Mouse (Mus musculus) monocyte, adult 5-6 weeks (primary cell): ENCODE measurements around the gene 1700020D05Rik. TPM values are rescaled to one million over a fixed set of nuclear protein-coding genes. Genes with fewer than 3 reads are reported as not detected.

Experiments used
- ATAC-seq: fragments of 153-309, 156-312 bp; replicated peaks from 2 replicates; pipeline ENCODE4 v1.8.0; 2017; ENCODE audit warnings: mild to moderate bottlenecking; ENCODE audit not compliant: low TSS enrichment, insufficient number of reproducible peaks, severe bottlenecking, poor library complexity, low FRiP score
- total RNA-seq: library from RNA; stranded (forward); fragments of 200-1000, 200-491, 200-594 nt; gene quantifications from 3 replicates; pipeline ENCODE4 v1.2.3, GENCODE M21; 2017

1700020D05Rik gene
- 0.29 TPM in 1 of 3 replicates, not detected in the others for total RNA-seq

DNA sequence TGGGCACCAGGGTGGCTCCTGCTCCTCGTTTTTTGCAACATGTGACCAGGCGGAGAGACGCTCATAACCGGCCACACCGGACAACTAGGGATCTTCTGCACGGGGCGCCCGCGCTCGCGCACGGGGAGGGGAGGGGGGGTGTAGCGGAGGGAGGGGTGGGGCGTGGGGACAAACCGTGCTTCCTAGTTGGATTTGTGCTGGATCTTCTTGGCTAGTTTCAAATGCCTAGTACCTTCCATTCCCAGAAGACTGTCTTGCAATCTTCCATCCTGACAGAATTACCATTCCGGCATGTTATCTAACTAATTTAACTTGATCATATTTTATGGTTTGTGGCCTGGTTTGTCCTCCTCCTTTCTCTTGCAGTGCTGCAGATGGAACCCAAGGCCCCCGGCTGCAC is at the start of gene 1700020D05Rik:
1700020D05Rik (minus strand) TSS at position 101 of the 400 bp plus-strand sequence.
- no peak for ATAC-seq

DNA sequence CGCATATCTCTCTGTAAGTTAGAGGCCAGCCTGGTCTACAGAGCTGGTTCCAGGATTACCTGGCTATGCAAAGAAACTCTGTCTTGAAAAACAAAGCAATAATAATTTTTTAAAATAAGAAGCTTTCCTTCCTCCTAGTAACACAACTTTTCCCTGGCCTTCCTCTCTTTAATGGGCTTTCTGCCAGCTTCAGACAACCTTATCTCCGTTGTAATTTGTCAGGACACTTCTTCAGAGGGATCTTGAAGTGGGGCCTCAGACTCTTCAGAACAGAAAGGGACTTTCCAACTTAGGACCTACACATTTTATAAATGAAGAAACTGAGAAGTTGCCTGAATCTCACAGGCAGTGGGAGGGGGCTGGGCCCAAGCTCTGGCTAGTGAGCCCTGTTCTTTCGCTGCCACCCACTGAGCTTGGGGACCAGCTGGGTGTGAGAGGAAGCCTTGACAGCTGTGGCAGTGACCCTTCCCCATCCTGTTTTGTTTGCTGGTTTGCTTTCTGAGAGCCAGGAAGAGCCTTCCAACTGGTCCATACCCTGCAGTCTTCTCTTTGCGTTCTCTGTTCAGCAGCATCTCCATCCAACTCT is 44.0 kb upstream of the 1700020D05Rik start:
- ATAC-seq = no peak

DNA sequence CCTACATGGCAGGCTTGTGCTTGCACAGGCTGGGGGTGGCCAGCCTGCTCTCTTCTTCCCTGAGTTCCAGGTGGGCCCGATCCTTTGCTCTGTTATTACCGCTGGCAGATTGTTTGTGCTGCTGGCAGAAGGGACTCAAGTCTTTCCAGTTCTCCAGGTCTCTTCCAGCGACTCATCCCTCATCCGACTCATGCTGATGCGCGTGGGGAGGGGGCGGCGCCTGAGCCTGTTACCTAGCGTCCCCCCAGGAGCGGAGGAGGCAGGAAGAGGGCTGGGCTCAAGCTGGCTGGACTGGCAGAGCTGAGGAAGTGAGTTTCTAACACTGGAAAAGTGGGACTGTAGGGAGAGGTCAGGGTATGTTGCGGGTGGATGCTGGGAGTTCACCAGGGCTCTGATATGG is 40.4 kb upstream of the 1700020D05Rik start:
- ATAC-seq = no peak

DNA sequence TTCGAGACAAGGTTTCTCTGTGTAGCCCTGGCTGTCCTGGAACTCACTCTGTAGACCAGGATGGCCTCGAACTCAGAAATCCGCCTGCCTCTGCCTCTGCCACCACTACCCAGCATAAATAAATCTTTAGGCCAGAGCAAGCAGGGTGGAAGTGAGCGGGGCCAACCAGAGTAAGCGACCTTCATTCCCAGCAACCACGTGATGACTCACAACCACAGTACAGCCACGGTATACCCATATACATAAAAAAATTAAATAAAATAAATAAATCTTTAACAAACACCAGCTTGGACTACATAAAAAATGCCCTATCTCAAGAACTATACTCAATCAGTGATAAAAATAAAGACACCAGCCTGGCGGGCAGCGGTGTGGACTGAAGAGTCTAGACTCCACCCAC is 39.8 kb upstream of the 1700020D05Rik start:
- no peak for ATAC-seq

DNA sequence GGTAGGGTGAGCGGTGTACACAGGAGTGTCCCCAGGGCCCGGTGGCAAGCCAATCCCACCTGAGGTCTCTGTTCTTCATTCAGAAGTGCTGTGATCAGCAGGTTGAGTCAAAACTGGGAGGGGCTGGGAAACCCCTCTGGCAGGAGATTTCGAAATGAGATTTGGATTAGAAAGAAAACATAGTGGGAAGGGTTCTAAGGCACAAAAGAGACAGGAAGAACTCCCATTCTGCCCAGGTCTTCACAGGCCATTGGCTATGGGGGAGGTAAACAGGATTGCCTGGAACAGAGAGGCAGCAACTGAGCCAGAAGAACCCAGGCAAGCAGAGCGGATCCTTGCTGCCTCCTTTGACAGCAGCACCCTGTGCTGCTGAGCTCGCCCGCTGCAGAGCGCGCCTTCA is 35.2 kb upstream of the 1700020D05Rik start:
- ATAC-seq = no peak

DNA sequence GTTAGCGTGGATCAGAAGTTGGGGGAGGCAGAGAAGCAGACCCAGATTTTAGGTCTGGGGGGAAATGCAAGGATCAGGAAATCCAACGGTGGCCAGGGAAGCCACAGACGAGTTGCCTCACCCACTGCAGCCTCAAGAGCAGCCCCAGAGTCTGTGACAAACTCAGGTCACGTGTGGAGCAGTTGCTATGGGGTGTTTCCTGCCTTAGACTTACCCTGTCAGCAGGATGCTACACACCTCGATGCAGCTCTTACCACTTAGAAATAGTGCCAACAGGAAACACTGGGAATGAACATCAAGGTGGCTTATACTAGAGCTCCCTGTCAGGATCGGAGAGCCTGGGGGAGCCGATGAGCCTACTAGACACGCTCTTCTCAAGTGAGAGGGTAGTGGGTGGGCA is 28.9 kb upstream of the 1700020D05Rik start:
- ATAC-seq = no peak

DNA sequence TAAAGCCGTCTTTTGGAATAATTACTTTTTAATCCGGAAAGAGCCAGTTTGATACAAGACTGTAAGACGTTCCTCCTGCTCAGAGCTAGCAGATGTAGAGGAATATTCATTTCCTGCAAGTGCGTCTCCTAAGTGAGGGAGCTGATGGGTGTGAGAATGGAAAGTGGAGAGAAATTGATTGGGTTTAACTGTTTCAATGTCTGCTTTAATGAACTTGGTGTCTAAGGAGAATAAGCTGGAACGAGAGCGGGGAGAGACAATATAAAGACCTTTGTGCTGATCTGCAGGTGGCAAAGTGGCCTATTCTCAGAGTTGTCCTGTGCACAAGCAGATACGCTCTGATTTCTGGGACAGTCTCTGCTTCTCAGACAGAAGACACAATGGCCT is 26.5 kb upstream of the 1700020D05Rik start:
- no peak for ATAC-seq

DNA sequence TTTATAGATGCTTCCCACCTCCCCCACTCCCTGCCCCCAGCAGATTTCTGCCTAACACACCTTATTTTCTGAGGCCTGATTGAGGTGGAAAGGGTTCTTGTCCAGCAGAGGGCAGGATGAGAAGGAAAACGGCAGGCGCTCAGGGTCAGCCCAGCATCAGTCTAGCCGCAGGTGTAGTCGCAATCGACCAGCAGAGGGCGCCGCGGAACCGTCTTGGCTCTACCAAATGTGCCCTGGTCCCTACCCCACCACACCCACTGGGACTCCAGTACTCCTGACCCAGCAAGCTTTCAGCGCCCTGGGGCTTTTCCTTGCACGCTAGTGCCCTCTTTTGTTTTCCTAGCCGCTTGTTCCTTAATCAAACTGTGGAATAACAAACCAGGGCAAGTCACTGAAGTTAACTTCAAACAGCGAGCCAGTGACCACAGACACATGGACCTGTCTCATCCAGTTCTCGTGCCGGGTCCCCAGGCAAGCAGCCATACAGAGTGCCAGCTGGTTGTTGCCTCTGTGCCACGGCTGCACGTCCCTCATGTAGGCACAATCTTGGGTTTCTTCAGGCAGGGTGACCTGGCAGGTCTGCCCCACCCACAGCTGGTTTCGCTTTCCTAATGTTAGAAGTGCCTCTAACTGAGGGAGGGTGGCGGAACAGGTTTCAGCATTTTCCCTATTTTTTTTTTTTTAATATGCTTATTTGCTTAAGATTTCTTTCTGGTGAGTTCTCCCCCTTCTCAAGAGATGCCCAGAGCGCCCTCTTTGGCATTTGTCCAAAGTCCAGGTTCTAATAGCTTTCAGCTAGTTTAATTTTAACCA is 25.9 kb upstream of the 1700020D05Rik start:
- peak; percentile 98 for ATAC-seq

DNA sequence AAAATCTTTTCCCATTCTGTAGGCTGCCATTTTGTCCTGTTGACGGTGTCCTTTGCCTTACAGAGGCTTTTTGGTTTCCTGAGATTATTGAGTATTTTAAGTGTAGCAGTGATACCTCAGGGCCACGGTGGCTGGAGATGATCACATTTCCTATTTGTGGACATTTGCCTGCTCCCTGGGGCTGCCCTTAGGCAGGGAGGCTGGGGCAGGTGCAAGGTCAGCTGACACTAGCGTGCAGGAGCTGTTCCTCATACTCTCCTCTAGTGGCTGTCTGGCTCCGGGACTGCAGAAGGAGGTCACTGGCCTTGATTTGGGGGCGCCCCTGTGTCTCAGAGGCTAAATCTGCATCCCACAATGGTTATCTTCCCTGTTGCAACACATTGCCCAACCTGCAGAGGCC is 21.6 kb upstream of the 1700020D05Rik start:
- ATAC-seq = no peak

DNA sequence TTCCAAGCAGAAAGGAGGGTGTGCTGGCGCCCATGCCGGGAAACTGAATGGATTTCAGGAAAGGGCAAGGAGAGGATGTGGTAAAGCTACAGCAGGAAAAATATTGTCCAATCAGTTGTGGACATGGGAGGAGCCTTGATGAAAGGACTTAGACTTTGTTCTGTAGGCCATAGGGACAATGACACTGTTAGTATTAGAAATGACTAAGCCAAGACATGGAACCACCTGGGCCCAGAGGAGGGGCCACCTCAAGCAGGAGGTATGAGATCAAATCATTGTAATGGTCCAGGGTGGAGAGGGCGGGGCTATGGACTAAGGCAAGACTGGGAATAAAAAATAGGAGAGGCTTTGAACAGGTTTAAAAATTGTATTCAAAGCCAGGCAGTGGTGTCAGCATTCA is 15.1 kb upstream of the 1700020D05Rik start:
- ATAC-seq = no peak

DNA sequence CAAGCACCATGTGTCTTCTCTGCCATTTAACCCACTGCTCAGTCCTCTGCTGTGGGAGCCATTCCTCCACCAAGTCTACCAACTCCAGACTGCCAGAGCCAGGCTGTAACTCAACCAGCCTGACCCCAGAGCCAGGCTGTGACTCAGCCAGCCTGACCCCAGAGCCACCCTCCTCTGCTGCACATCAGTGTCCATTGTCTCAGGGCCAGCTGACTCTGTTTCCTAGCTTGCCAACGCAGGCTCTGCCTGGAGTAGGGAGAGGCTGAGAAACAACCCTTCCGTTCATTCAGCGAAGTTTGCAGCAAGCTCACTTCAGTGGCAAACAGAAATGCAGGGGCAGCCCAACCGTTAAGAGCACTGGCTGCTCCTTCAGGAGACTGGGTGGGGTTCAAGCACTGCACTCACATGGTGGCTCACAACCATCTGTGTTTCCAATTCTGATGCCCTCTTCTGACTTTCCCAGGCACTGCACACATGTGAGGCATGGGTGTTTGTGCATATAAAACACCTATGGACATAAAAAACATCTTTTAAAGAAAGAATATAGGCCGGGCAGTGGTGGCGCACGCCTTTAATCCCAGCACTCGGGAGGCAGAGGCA is 13.4 kb upstream of the 1700020D05Rik start:
- ATAC-seq = no peak

DNA sequence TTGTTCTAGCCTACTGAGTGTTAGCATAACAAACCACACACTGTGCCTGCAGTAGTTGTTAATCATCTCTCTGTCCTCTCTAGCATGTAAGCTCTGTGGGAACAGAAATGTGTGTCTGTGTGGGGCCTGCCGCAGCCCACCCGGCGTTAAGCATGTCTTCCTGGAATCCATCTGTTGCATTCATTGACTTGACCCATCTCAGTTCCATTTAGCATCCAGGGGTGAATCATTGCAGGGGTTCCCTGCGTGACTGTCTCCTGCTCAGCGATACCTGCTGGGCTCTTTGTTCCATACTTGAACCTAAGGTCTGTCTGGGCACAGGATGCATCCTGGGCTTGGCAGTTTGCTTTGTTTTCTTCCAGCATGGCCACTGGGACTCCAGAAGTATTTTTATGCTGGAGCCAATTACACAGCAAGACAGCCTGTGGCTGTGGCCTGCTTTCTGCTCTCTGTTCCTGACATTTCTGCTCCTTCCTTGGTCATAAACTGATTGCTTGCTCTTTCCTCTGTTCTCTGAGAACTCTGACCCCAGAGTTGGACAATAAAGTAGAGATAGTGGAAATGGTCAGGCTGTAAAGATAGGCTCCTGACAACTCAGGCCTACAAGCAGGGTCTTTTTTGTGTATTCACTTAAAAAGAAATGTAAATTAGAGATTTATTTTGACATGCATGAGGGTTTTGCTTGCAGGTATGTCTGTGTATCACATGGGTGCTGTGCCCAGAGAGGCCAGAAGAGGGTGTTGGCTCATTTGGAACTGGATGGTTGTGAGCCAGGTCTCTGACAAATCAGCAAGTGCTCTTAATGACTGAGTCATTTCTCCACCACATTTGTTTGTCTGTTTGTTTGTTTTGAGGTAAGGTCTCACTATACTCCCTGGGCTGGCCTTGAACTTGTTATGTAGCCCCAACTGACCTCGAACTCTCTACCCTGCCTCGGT is 12.5 kb upstream of the 1700020D05Rik start:
- ATAC-seq = no peak

DNA sequence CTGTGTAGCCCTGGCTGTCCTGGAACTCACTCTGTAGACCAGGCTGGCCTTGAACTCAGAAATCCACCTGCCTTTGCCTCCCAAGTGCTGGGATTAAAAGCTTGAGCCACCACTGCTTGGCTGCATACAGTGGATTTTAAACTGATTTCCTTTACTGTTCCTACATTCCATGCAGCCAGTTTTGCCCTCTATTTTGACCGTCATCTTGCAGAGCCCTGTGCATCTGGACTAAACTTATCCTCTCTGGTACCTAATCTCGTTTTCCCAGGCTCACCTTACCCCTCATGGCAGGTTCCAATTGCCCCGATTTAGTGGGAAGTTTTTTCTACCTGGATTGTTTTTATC is 9.4 kb upstream of the 1700020D05Rik start:
- ATAC-seq = no peak

DNA sequence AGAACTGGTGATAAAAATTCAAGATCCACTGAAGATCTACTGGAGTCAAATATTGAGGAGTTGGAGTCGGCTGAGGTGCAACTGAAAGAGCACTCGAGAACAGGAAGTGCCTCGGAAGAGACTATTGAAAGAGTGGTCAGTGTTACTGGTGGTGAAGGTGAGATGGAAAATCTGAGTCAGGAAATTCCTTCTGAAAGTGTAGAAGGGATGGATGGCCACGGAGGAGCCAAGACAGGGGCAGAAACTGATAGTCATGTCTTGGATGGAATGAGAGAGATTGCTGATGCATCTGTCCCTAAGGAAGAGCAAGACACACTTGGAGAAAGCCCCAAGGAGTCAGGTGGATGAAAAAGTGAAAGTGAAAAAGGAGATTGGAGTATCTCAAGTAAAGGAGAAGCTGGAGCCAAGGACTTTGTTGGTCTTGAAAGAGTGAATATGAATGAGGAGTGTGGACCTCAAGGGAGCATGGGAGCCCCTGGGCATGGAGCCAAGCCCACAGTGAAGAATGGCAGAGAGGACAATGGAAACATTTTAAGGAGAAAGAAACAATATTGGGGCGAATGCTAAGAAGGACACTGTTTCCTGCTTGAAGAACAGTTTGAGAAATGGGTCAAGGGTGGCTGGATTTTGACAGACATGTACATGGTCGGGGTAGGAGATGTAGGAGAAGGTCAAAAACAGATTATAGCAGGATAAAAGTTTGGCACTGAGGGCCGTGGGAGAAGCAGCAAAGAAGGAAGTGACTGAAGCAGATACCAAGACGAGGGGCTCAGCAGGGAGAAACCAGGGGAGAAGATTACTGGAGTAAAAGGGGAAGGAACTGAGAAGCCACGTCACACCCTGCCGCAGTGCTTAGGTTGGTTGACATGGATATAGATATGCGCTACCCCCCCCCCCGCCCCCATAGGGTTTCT is 8.8 kb upstream of the 1700020D05Rik start:
- peak; percentile 57 for ATAC-seq

DNA sequence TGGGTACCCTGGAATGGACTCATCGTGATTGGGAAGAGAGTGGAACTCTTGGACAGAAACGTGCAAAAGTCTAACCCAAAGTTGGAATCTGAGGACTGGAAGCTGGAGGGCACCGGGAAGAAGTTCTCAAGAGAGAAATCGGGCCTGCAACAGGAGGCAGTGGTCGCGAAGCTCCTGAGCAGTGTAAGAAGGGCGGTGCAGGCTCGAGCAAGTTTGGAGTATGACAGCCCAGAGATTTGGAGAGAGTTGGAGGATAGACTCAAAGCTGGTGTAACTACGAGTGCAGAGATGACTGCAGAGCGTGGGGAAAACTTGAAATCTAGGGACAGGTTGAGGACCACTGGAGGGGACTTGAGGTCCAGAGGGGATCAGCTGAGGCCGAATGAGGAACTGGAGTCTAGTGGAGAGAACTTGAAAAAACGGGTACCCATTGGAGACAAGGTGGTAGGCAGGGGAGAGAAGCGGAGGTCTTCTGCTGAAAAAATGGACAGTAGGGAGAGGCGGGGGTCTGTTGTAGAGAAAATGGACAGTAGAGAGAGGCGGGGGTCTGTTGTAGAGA is 7.6 kb upstream of the 1700020D05Rik start:
- ATAC-seq = no peak

DNA sequence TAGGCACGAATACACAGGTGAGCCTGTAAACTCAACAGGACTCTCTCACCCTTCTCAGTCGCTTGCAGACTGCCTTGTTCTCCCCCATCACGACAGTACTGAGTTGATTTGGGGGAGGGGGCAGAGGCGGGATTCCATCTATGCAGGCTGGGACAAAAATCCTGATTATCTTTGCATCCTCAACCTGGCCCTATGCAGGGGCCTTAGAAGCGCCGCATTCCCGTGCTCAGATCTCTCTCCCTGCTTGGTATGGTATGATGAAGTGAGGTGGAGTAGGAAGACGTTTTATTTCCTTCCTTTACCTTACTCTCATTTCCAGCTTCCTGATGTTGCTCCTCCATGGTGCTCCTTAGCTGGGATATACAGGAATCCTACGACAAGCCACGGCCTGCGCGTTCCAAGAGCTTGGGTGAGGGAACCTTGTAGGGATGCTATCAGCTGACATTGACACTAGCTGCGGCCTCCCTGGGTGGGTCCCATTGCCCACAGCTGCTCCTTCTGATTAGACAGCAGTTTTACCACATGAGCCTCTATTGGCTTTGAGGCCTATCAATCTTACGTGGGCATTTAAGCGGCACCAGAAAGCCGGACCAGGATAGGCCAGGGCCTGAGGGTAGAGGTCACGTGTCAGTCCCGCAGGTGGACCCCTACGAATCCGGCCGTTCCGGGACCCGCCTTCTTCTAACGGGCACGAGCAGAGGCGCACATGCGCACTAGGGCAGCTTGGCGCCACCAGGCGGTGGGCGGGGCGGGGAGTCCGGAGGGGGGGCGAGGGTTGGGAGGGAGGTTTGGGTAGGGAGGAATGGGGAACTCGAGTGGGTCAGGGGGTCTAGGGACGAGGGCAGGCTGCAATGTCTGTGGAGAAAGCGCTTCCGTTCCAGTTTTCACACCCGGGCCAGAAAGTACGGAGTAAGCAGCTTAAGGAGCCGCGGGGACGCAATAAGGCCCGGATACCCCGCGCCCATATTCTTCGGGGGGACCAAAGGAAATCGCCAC is 6.7 kb upstream of the 1700020D05Rik start, which contains the start of gene Snx32:
Snx32 (minus strand) TSS at position 508 of the 996 bp plus-strand sequence.
- peak; percentile 95 for ATAC-seq
